Mouse (Mus musculus): ENCODE data around the gene Kif22.

Kif22 gene

GRCm38 (mm10) chr7:127017950-127018345, 24.3 kb downstream of the Kif22 start:
- DNase-seq (ENCODE audit: low spot score in 2 of 2), result no peak

- DNase-seq (ENCODE audit: low spot score in 2 of 2), result peak; percentile 94 to 95
Measured at GRCm38 (mm10) chr7:127016971-127017949, 25.0 kb downstream of the Kif22 start, which contains the start of gene Pagr1a. Pagr1a (minus strand) TSS chr7:127017352.

- DNase-seq (ENCODE audit: low spot score in 2 of 2), result no peak
Measured at GRCm38 (mm10) chr7:127016486-127016938, 25.8 kb downstream of the Kif22 start.

GRCm38 (mm10) chr7:127016481-127016485, 26.0 kb downstream of the Kif22 start, which contains the start of gene Pagr1b:
Pagr1b (minus strand) TSS chr7:127016484.
- no peak for DNase-seq (ENCODE audit: low spot score in 2 of 2)

GRCm38 (mm10) chr7:127016081-127016480, 26.2 kb downstream of the Kif22 start:
- DNase-seq (ENCODE audit: low spot score in 2 of 2), result no peak

GRCm38 (mm10) chr7:127014993-127015392, 27.3 kb downstream of the Kif22 start:
- no peak for DNase-seq (ENCODE audit: low spot score in 2 of 2)

GRCm38 (mm10) chr7:127014320-127014719, 28.0 kb downstream of the Kif22 start, which contains the start of gene Mvp:
Mvp (minus strand) TSS chr7:127014621.
- DNase-seq (ENCODE audit: low spot score in 2 of 2), result no peak

GRCm38 (mm10) chr7:127013385-127013784, 28.9 kb downstream of the Kif22 start:
- DNase-seq (ENCODE audit: low spot score in 2 of 2), result no peak

- DNase-seq (ENCODE audit: low spot score in 2 of 2), result no peak
Measured at GRCm38 (mm10) chr7:127012845-127013244, 29.4 kb downstream of the Kif22 start.

GRCm38 (mm10) chr7:127012374-127012773, 29.9 kb downstream of the Kif22 start:
- no peak for DNase-seq (ENCODE audit: low spot score in 2 of 2)

- no peak for DNase-seq (ENCODE audit: low spot score in 2 of 2)
Measured at GRCm38 (mm10) chr7:127011717-127012116, 30.6 kb downstream of the Kif22 start.

- DNase-seq (ENCODE audit: low spot score in 2 of 2), result no peak
Measured at GRCm38 (mm10) chr7:127011051-127011450, 31.2 kb downstream of the Kif22 start.

- no peak for DNase-seq (ENCODE audit: low spot score in 2 of 2)
Measured at GRCm38 (mm10) chr7:127009307-127010085, 32.8 kb downstream of the Kif22 start.

GRCm38 (mm10) chr7:127008239-127009019, 33.8 kb downstream of the Kif22 start:
- peak; percentile 81 to 84 for DNase-seq (ENCODE audit: low spot score in 2 of 2)

- no peak for DNase-seq (ENCODE audit: low spot score in 2 of 2)
Measured at GRCm38 (mm10) chr7:127007313-127008024, 34.8 kb downstream of the Kif22 start.

- no peak for DNase-seq (ENCODE audit: low spot score in 2 of 2)
Measured at GRCm38 (mm10) chr7:127004122-127004875, 38.0 kb downstream of the Kif22 start.

- DNase-seq (ENCODE audit: low spot score in 2 of 2), result no peak
Measured at GRCm38 (mm10) chr7:127003620-127004019, 38.7 kb downstream of the Kif22 start.

- no peak for DNase-seq (ENCODE audit: low spot score in 2 of 2)
Measured at GRCm38 (mm10) chr7:126999568-126999967, 42.7 kb downstream of the Kif22 start.

- no peak for DNase-seq (ENCODE audit: low spot score in 2 of 2)
Measured at GRCm38 (mm10) chr7:126996449-126996848, 45.8 kb downstream of the Kif22 start.

- no peak for DNase-seq (ENCODE audit: low spot score in 2 of 2)
Measured at GRCm38 (mm10) chr7:126988816-126989215, 53.5 kb downstream of the Kif22 start.

GRCm38 (mm10) chr7:126986319-126986718, 56.0 kb downstream of the Kif22 start:
- DNase-seq (ENCODE audit: low spot score in 2 of 2), result no peak
